Mouse (Mus musculus) heart, postnatal 4 days (tissue): ENCODE results near the gene Zfp1. TPM values are rescaled to one million over a fixed set of nuclear protein-coding genes. Genes with fewer than 3 reads are reported as not detected.
"Not testable (repeated sequence)": the region's sequence is repeated elsewhere in the genome, so short reads cannot be mapped to it uniquely, and the experiment has no call there.

Experiments used
- DNase-seq: peaks from one replicate; pipeline ENCODE4 v3.0.0; 2021
- total RNA-seq, 2 experiments: library from RNA; stranded (reverse); gene quantifications; 2 replicates each; pipeline ENCODE4 v1.2.3; 2021

Zfp1 gene
- total RNA-seq, 2 experiments from 2014 or later, result 10.1 to 10.5 TPM

- DNase-seq, result peak; percentile 83
Measured at GRCm38 (mm10) chr8:111625694-111626527, 17.3 kb upstream of the Zfp1 start.

GRCm38 (mm10) chr8:111626528-111626820 is 16.7 kb upstream of the Zfp1 start:
- peak; percentile 12 for DNase-seq

GRCm38 (mm10) chr8:111626933-111627332 is 16.3 kb upstream of the Zfp1 start:
- DNase-seq, result no peak

- DNase-seq, result no peak
Measured at GRCm38 (mm10) chr8:111627923-111628322, 15.3 kb upstream of the Zfp1 start.

- no peak for DNase-seq
Measured at GRCm38 (mm10) chr8:111628401-111628800, 14.8 kb upstream of the Zfp1 start.

- no peak for DNase-seq
Measured at GRCm38 (mm10) chr8:111628894-111629501, 14.2 kb upstream of the Zfp1 start.

GRCm38 (mm10) chr8:111630105-111630521 is 13.1 kb upstream of the Zfp1 start, which contains the start of gene Ldhd:
Ldhd (minus strand) TSS chr8:111630374.
- DNase-seq, result peak; percentile 59

GRCm38 (mm10) chr8:111631589-111631988 is 11.6 kb upstream of the Zfp1 start:
- no peak for DNase-seq

- DNase-seq, result no peak
Measured at GRCm38 (mm10) chr8:111632976-111633375, 10.2 kb upstream of the Zfp1 start.

GRCm38 (mm10) chr8:111638086-111638485 is 5.1 kb upstream of the Zfp1 start:
- DNase-seq, result no peak

GRCm38 (mm10) chr8:111641064-111641463 is 2.1 kb upstream of the Zfp1 start:
- no peak for DNase-seq

- no peak for DNase-seq
Measured at GRCm38 (mm10) chr8:111642496-111642895, 705 bp upstream of the Zfp1 start.

GRCm38 (mm10) chr8:111642939-111643263 is 300 bp upstream of the Zfp1 start:
- no peak for DNase-seq

- not testable (repeated sequence) for DNase-seq
Measured at GRCm38 (mm10) chr8:111644286-111645051, 1.3 kb downstream of the Zfp1 start.

- DNase-seq, result no peak
Measured at GRCm38 (mm10) chr8:111645715-111646114, 2.5 kb downstream of the Zfp1 start.

- DNase-seq, result no peak
Measured at GRCm38 (mm10) chr8:111648834-111649233, 5.6 kb downstream of the Zfp1 start.

- DNase-seq, result no peak
Measured at GRCm38 (mm10) chr8:111650651-111651050, 7.5 kb downstream of the Zfp1 start.

- no peak for DNase-seq
Measured at GRCm38 (mm10) chr8:111653524-111653923, 10.3 kb downstream of the Zfp1 start.

GRCm38 (mm10) chr8:111657312-111657854 is 14.2 kb downstream of the Zfp1 start:
- no peak for DNase-seq

- peak; percentile 22 for DNase-seq
Measured at GRCm38 (mm10) chr8:111658819-111659423, 15.7 kb downstream of the Zfp1 start.

GRCm38 (mm10) chr8:111662473-111662872 is 19.3 kb downstream of the Zfp1 start:
- peak; percentile 90 for DNase-seq

- DNase-seq, result no peak
Measured at GRCm38 (mm10) chr8:111666751-111667150, 23.6 kb downstream of the Zfp1 start.

- peak; percentile 26 for DNase-seq
Measured at GRCm38 (mm10) chr8:111676237-111676636, 33.0 kb downstream of the Zfp1 start.
